Mouse (Mus musculus): ENCODE data around the gene Csnk2a2.

Csnk2a2 gene

GRCm38 (mm10) chr8:95490006-95490405 lies at the start of gene Csnk2a2:
Gene Csnk2a2 (minus strand): TSS chr8:95490039.
- no peak for DNase-seq

GRCm38 (mm10) chr8:95539487-95539886 lies 49.6 kb upstream of the Csnk2a2 start:
- no peak for DNase-seq

- peak; percentile 35 for DNase-seq
Measured at GRCm38 (mm10) chr8:95533584-95534387, 43.9 kb upstream of the Csnk2a2 start, which contains the start of gene Ccdc113. Gene Ccdc113 (plus strand): TSS chr8:95534085.

DNA sequence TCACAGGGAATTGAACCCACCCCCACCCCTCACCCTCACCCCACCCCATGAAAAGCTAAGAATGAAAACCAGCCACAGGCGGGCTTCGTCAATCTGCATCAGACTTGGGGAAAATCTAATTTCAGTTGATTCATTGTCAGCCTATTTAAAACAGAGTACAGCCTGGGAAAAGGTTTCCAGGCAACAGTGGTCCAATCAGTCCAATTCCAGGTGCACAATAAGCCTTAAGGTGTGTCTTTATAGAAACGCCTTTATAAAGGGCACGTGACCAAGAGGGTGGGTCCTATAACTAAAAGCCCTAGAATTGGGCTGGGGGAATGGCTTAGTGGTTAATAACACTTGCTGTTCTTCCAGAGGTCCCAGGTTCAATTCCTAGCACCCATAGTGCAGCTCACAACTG lies 42.4 kb upstream of the Csnk2a2 start:
- DNase-seq = no peak

DNA sequence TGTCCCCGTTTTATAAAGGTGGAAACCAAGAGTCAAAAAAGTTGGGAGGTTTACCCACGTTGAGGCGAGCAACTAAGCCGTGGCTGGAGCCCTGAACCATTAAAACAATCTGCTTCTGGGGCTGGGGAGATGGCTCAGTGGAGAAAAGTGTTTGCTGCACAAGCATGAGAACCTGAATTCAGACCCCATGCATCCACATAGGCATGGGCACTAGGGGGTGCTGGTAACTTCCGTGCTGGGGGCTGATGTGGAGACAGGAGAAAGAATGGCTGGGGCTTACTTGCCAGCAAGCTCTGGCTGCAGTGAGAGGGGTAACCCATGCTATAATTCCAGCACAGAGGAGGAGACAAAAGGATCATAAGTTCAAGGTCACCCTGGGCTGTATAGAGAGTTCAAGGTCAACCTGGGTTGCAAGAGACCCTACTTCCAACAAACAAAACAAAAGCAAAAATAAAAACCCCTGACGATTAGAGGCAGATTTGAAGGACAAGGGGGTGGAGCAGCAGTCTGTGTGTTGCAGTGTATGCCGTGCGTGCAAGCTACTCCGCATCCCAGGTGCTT lies 39.0 kb upstream of the Csnk2a2 start:
- no peak for DNase-seq

DNA sequence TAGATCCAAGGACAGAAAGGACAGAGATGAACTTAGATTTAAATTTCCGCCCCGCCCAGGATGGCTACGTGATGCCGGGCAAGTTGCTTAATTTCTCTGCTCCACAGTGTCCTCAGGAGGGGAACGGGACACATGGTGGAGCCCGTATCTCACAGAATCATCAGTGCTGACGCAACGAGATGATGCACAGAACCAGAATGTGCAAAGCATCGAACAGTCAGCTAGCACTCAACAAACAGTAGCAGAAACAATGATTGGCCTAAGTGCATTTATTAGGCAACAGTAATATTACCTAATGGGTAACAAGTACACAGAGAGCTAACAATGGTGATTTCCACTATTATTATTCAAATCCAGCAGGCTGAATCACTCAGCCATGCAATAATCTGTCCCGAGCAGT lies 38.4 kb upstream of the Csnk2a2 start:
- no peak for DNase-seq

DNA sequence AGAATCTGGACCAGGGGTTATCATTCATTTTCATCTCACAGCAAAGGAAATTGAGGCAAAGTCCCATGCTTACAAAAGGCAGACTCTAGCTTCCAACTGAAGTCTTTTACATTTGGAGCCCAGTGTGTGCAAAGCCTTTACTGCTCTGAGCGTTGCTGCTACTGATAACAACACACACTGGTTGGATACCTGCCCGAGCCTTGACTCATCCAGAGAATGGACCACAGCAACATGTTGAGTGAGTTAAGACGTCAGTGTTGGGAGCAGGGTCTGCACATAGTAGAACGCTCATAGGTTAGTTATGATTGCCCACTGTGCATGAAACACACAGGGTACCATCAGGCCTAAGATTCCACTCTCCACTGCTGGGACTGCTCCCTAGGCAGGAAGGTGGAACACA lies 34.2 kb upstream of the Csnk2a2 start:
- no peak for DNase-seq

- DNase-seq = no peak
Measured at GRCm38 (mm10) chr8:95516928-95517327, 27.1 kb upstream of the Csnk2a2 start.

DNA sequence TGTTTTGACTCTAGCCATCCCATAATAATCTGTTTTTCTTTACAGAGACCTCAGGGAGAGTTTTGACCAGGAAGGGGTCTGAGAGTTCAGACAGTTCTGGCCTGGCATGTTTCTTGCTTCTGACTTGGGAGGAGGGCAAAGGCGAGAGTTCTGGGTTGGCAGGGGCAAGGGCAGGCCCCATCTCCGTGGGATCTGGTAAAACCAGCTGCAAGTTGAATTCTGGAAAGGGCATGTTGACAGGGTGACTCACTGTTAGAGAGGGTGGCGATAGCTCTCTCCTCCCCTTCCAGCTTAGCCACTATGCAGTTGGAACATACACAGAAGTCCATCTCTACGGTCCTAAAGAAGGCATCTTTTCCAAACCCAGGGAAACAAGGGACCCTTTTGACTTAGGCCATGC lies 23.4 kb upstream of the Csnk2a2 start:
- DNase-seq = no peak

- DNase-seq = no peak
Measured at GRCm38 (mm10) chr8:95512257-95512656, 22.4 kb upstream of the Csnk2a2 start.

DNA sequence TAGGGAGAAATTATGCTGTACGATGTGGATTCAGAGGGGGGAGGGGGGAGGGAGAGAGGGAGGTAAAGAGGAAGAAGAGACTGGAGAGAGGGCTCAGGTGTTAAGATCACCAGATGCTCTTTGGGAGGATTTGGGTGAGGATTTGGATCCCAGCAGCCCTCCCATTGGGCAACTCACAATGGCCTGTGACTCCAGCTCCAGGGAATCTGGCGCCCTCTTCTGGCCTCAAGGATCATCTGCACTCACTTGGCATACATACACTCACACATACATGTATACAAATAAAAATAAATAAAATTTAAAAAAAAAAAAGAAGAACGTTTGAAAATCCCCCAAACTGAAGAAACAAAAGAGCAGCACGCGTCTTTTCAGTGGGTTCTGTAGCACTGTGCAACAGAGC lies 16.4 kb upstream of the Csnk2a2 start:
- no peak for DNase-seq

- DNase-seq = no peak
Measured at GRCm38 (mm10) chr8:95505606-95506005, 15.8 kb upstream of the Csnk2a2 start.

DNA sequence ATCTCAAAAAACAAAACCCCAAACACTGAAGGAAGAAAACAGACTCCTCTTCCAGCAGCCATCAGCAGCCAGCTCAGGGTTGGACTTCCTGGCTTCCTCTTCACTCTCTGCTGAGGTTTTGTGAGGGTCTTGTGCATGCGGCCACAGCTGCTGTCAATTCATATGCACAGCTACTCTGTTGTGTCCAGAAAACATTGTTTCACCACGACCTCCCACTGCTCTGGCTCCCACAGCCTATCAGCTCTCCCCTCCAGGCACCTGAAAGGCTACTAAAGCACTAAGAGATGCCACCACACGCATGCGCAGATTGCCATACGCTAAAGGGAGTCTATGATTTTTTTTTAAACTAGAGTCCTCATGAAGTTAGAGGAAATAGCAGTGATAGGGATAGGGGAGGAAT lies 15.0 kb upstream of the Csnk2a2 start:
- DNase-seq = no peak

DNA sequence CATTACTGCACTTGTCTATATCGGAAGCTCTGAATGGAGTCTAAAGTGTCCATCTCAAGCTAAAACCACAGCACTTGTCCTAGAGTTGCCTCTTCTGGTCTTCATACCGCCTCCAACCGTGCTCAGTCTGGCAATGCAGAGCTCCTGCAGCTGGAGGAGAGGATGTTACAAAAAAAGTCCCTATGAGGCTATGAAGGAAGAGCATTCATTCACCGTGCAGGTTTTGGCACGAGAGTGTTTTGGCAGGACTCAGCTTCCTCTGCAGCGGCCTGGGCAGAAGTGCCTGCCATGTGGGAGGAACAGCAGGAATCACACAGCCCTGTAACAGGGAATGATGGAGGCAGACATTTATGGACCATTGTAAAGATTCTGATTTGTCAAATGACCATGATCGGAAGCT lies 12.6 kb upstream of the Csnk2a2 start:
- no peak for DNase-seq

GRCm38 (mm10) chr8:95500436-95500835 lies 10.6 kb upstream of the Csnk2a2 start:
- no peak for DNase-seq

GRCm38 (mm10) chr8:95499266-95500064 lies 9.6 kb upstream of the Csnk2a2 start:
- DNase-seq = no peak

GRCm38 (mm10) chr8:95497821-95498220 lies 8.0 kb upstream of the Csnk2a2 start:
- no peak for DNase-seq

- DNase-seq = no peak
Measured at GRCm38 (mm10) chr8:95496420-95496819, 6.6 kb upstream of the Csnk2a2 start.

GRCm38 (mm10) chr8:95495444-95495843 lies 5.6 kb upstream of the Csnk2a2 start:
- no peak for DNase-seq

DNA sequence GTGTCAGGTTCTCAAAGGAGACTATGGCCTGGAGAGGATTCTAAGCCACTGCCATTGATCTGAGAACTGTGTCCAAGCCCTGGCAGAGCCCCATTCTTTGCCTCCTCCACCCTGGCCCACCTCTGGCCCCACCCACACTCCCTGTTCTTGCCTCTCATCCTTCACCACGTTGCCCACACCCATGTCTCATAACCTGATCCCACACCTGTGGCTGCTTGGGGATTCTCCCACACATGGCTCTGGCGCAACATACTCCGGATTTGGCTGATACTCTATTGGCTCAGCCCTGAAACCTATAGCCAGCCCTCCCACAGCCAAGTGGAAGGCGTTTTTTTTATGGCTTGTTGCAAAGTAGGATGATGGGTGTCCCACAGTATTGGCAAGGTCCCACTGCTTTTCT lies 2.2 kb upstream of the Csnk2a2 start:
- no peak for DNase-seq

GRCm38 (mm10) chr8:95488698-95489332 lies 1.0 kb downstream of the Csnk2a2 start:
- peak; percentile 80 for DNase-seq

DNA sequence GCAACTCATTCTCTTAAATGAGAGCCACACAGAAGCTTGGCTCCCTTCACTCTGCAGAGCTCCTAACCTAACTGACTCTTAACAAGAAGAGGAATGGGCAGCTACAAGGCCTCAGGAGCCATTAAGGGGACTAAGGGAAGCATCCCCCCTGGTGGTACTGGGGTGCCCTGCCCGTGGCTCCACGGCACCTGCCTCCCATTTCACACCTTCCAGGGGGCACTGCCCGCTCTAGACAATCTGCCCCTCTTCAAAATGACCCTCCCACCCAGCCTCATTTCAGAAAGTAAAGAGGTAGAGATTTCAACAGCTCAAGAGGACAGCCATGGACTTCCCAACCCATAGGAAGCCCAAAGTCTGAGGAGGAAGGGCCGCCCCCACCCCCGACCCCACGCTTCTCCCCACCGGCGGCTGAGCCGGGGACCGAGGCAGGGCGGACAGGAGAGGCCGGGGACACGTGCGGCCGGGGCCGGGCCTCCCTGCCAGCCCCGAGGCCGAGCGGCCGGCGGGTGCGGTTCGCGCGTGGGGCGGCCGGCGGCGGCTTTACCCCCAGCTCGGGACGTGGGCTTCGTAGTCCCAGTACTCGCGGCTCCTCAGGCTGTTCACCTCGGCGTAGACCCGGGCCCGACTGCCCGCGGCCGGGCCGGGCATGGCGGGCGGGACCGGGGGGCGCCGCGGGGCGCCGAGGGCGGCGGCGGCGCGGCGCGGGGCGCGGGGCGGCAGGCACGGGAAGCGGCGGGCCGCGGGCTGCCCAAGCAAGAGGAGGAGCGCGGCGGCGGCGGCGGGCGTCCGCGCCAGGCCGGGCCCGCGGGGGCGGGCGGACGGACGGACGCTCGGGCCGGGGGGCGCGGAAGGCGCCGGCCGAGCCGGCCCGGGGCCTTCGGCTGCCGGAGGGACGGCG lies 1.8 kb downstream of the Csnk2a2 start:
- peak; percentile 13 for DNase-seq

Measured in cerebellum, adult 11 months (tissue).